Mouse (Mus musculus) hindbrain, embryonic 10.5 days (tissue): ENCODE results near the gene Rasgef1b. TPM values are rescaled to one million over a fixed set of nuclear protein-coding genes. Genes with fewer than 3 reads are reported as not detected.

Source experiments
- DNase-seq: peaks from one replicate; pipeline ENCODE4 v3.0.0-alpha.2; 2017; ENCODE audit warnings: low spot score
- H3K27ac ChIP-seq: fragments of 300-500 bp; sonication (generic); 2 replicates; pipeline ENCODE4 v1.5.1; 2016; ENCODE audit warnings: mild to moderate bottlenecking, moderate library complexity
- H3K27me3 ChIP-seq: fragments of 300-500 bp; sonication (generic); 2 replicates; pipeline ENCODE4 v1.6.1; 2016; ENCODE audit warnings: mild to moderate bottlenecking; ENCODE audit not compliant: poor library complexity, insufficient read depth, severe bottlenecking
- H3K36me3 ChIP-seq: fragments of 300-500 bp; sonication (generic); 2 replicates; pipeline ENCODE4 v1.6.1; 2016; ENCODE audit warnings: mild to moderate bottlenecking, moderate library complexity
- H3K4me1 ChIP-seq: fragments of 300-500 bp; sonication (generic); replicated peaks from 2 replicates; pipeline ENCODE4 v1.6.1; 2016; ENCODE audit warnings: mild to moderate bottlenecking
- H3K4me3 ChIP-seq: fragments of 300-500 bp; sonication (generic); 2 replicates; pipeline ENCODE4 v1.5.1; 2016; ENCODE audit warnings: mild to moderate bottlenecking, moderate library complexity
- H3K9me3 ChIP-seq: fragments of 300-500 bp; sonication (generic); 2 replicates; pipeline ENCODE4 v1.6.1; 2016; ENCODE audit warnings: mild to moderate bottlenecking, moderate library complexity
- WGBS: fragments of 180-500 bp; shearing (Covaris S2); methylation state at CpG from one replicate; pipeline ENCODE4 v1.1.7; 2016; 5-methylcytosine and 5-hydroxymethylcytosine counted together
- polyA plus RNA-seq: library from polyadenylated mRNA; unstranded; fragments of >200 nt; fragmentation: Nextera tagmentation; extraction: Ambion mirVana; gene quantifications from 2 replicates; pipeline ENCODE4 v1.2.1, GENCODE M21; 2016

Gene Rasgef1b
- polyA plus RNA-seq, 1 experiment from 2014 or later = 9.2 TPM

- H3K9me3 ChIP-seq = no peaks in the 10 kb centered on the region
Observed at GRCm38 (mm10) chr5:99286575-99286974, 442.3 kb downstream of the Rasgef1b start.

GRCm38 (mm10) chr5:99286024-99286423 is 442.8 kb downstream of the Rasgef1b start:
- DNase-seq = no peak
- no peak overlapping the region for H3K4me3 ChIP-seq
- no peaks in the 10 kb centered on the region for H3K27me3 ChIP-seq
- H3K4me1 ChIP-seq = no peaks in the 10 kb centered on the region
- H3K9me3 ChIP-seq = no peaks in the 10 kb centered on the region
- no peak overlapping the region for H3K27ac ChIP-seq
- no peaks in the 10 kb centered on the region for H3K36me3 ChIP-seq
- WGBS = 92% methylated on average over 6 of the region's 6 CpGs

More at GRCm38 (mm10) chr5:99286575-99286974, 442.3 kb downstream of the Rasgef1b start:
- no peaks in the 10 kb centered on the region for H3K36me3 ChIP-seq
- H3K27me3 ChIP-seq = no peaks in the 10 kb centered on the region
- 93% methylated on average over 6 of the region's 6 CpGs for WGBS
- H3K4me3 ChIP-seq = no peak overlapping the region
- no peak for DNase-seq
- no peaks in the 10 kb centered on the region for H3K4me1 ChIP-seq
- no peak overlapping the region for H3K27ac ChIP-seq

- Histone ChIP-seq H3K4me3 (no peak overlapping the region), H3K36me3 (no peaks in the 10 kb centered on the region), H3K27ac (no peak overlapping the region), H3K4me1 (no peaks in the 10 kb centered on the region), H3K27me3 (peaks cover 9% of the 10 kb centered on the region), H3K9me3 (no peaks in the 10 kb centered on the region)
- no peak for DNase-seq
- 96% methylated on average over 7 of the region's 7 CpGs for WGBS
Observed at GRCm38 (mm10) chr5:99284369-99284768, 444.5 kb downstream of the Rasgef1b start.

- Histone ChIP-seq H3K27ac (no peak overlapping the region), H3K9me3 (no peaks in the 10 kb centered on the region), H3K27me3 (peaks cover 9% of the 10 kb centered on the region), H3K4me1 (no peaks in the 10 kb centered on the region), H3K4me3 (no peak overlapping the region), H3K36me3 (no peaks in the 10 kb centered on the region)
- WGBS = 88% methylated on average over 3 of the region's 3 CpGs
- DNase-seq = no peak
Observed at GRCm38 (mm10) chr5:99283636-99284035, 445.2 kb downstream of the Rasgef1b start.

GRCm38 (mm10) chr5:99280536-99280935 is 448.3 kb downstream of the Rasgef1b start:
- Histone ChIP-seq H3K4me1 (0 out of 2 replicates have a peak, but pooled peaks cover under 1% of the 10 kb centered on the region), H3K4me3 (no peak overlapping the region), H3K27ac (no peak overlapping the region), H3K9me3 (no peaks in the 10 kb centered on the region), H3K27me3 (peaks cover 19% of the 10 kb centered on the region), H3K36me3 (no peaks in the 10 kb centered on the region)
- 90% methylated on average over 5 of the region's 5 CpGs for WGBS
- DNase-seq = no peak

GRCm38 (mm10) chr5:99279016-99279757 is 449.7 kb downstream of the Rasgef1b start:
- WGBS = 81% methylated on average over 9 of the region's 9 CpGs
- peaks cover 14% of the 10 kb centered on the region for H3K4me1 ChIP-seq
- H3K4me3 ChIP-seq = no peak overlapping the region
- no peak for DNase-seq
- H3K27me3 ChIP-seq = peaks cover 25% of the 10 kb centered on the region
- H3K27ac ChIP-seq = no peak overlapping the region
- no peaks in the 10 kb centered on the region for H3K9me3 ChIP-seq
- H3K36me3 ChIP-seq = no peaks in the 10 kb centered on the region

GRCm38 (mm10) chr5:99278364-99278763 is 450.5 kb downstream of the Rasgef1b start:
- Histone ChIP-seq H3K4me1 (peaks cover 22% of the 10 kb centered on the region), H3K27me3 (peaks cover 25% of the 10 kb centered on the region), H3K36me3 (no peaks in the 10 kb centered on the region), H3K4me3 (no peak overlapping the region), H3K27ac (no peak overlapping the region), H3K9me3 (no peaks in the 10 kb centered on the region)
- 91% methylated on average over 8 of the region's 8 CpGs for WGBS
- DNase-seq = no peak

GRCm38 (mm10) chr5:99277536-99277935 is 451.3 kb downstream of the Rasgef1b start:
- no peak for DNase-seq
- WGBS = 90% methylated on average over 9 of the region's 9 CpGs
- H3K36me3 ChIP-seq = no peaks in the 10 kb centered on the region

GRCm38 (mm10) chr5:99274119-99274563 is 454.7 kb downstream of the Rasgef1b start:
- DNase-seq = peak; percentile 59
- no peak overlapping the region for H3K27ac ChIP-seq
- WGBS = 50% methylated on average over 12 of the region's 12 CpGs
- H3K27me3 ChIP-seq = peaks cover 22% of the 10 kb centered on the region; the same call in 1 of the 2 replicates
- H3K4me3 ChIP-seq = no peak overlapping the region
- no peaks in the 10 kb centered on the region for H3K9me3 ChIP-seq
- H3K4me1 ChIP-seq = peaks cover 23% of the 10 kb centered on the region
- no peaks in the 10 kb centered on the region for H3K36me3 ChIP-seq

More at GRCm38 (mm10) chr5:99277536-99277935, 451.3 kb downstream of the Rasgef1b start:
- Histone ChIP-seq H3K4me3 (no peak overlapping the region), H3K27me3 (peaks cover 25% of the 10 kb centered on the region), H3K27ac (no peak overlapping the region), H3K9me3 (no peaks in the 10 kb centered on the region), H3K4me1 (peaks cover 23% of the 10 kb centered on the region)

GRCm38 (mm10) chr5:99271531-99271930 is 457.3 kb downstream of the Rasgef1b start:
- 94% methylated on average over 1 of the region's 1 CpGs for WGBS
- no peak for DNase-seq
- H3K27ac ChIP-seq = no peak overlapping the region
- no peaks in the 10 kb centered on the region for H3K36me3 ChIP-seq
- H3K9me3 ChIP-seq = no peaks in the 10 kb centered on the region
- peaks cover 23% of the 10 kb centered on the region for H3K4me1 ChIP-seq
- H3K4me3 ChIP-seq = no peak overlapping the region
- H3K27me3 ChIP-seq = peaks cover 19% of the 10 kb centered on the region; the same call in 1 of the 2 replicates

GRCm38 (mm10) chr5:99269131-99269530 is 459.7 kb downstream of the Rasgef1b start:
- Histone ChIP-seq H3K27me3 (peaks cover 6% of the 10 kb centered on the region; the same call in 1 of the 2 replicates), H3K27ac (no peak overlapping the region), H3K4me1 (peaks cover 9% of the 10 kb centered on the region), H3K4me3 (no peak overlapping the region), H3K9me3 (no peaks in the 10 kb centered on the region), H3K36me3 (no peaks in the 10 kb centered on the region)
- 91% methylated on average over 2 of the region's 2 CpGs for WGBS
- no peak for DNase-seq

- Histone ChIP-seq H3K27ac (no peak overlapping the region), H3K36me3 (no peaks in the 10 kb centered on the region), H3K4me3 (no peak overlapping the region), H3K9me3 (no peaks in the 10 kb centered on the region), H3K27me3 (peaks cover 5% of the 10 kb centered on the region; the same call in 1 of the 2 replicates), H3K4me1 (no peaks in the 10 kb centered on the region)
- 92% methylated on average over 5 of the region's 5 CpGs for WGBS
- DNase-seq = no peak
Observed at GRCm38 (mm10) chr5:99267338-99267737, 461.5 kb downstream of the Rasgef1b start.

- no peak for DNase-seq
- Histone ChIP-seq H3K27me3 (no peaks in the 10 kb centered on the region), H3K4me3 (no peak overlapping the region), H3K36me3 (no peaks in the 10 kb centered on the region), H3K27ac (no peak overlapping the region), H3K4me1 (no peaks in the 10 kb centered on the region; the same call in 1 of the 2 replicates), H3K9me3 (no peaks in the 10 kb centered on the region)
- WGBS = 92% methylated on average over 8 of the region's 8 CpGs
Observed at GRCm38 (mm10) chr5:99266301-99266700, 462.6 kb downstream of the Rasgef1b start.
